In the genomic region with DNA sequence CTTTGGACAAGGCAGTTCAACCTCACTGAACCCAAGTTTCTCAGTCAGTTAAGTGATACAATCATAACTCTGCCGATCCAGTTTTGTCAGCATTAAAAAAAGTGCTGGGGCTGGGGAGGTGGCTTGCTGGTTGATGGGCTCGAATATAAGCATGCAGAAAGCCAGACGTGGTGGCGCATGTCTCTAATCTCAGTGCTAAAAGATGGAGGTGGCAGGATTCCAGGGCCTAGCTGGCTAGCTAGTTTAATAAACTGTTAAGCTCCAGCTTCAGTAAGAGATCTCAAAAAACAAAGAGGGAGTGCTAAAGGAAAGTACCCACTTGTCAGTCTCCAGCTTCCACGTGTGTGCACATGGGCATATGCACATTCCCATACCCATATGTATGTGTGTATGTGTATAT, we compare ENCODE assay signal across 14 mouse cellular contexts. TPM values are rescaled to one million over a fixed set of nuclear protein-coding genes. Genes with fewer than 3 reads are reported as not detected.
"Had no signal": no experiment of that assay in that cellular context is flagged by ENCODE, and none has a peak within 500 bp of the region (broad histone marks: within the 10 kb centered on the region; RNA-seq: fewer than 3 reads in every experiment).

No protein-coding gene starts in this region.

- DNase-seq: kidney, adult 11 months; kidney, adult 8-10 months; kidney, postnatal 10 days; kidney, postnatal 36 days; liver, embryonic 13.5 days; retina, postnatal 1 day; right cerebral cortex, postnatal 25 days; spleen, adult 18-20 months; thymus, adult 2 months; thymus, postnatal 14 days; thymus, postnatal 4 days had no signal

RNA-seq across cellular contexts. Expression of gene Frmpd2, which starts 25.9 kb away (rescaled TPM):
- total RNA-seq: liver, adult 2 months; monocyte, adult 5-6 weeks; neutrophil, adult 5-6 weeks had no signal
